Mouse (Mus musculus): ENCODE data around the gene Igf2r.

DNA sequence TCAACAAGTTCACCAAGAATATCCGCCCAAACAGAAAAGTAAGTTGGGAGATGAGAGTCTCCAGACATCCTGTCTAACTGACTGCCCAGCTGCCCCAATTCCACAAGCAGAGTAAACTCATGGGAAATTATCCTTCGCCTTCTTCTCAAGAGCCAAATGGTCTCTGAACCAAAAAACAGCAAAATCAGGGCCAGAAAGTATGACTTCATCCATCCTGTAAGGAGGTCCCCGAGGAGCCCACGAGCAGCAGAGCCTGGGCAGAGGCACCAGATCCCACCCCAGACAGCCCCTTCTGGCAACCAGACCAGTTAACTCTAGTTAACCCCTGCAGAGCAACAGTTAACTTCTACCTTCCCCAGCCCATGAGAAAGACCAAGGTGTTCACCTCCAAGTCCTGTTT is 29.9 kb downstream of the Igf2r start:
- no peak for TF ChIP-seq CTCF (IDR thresholded peaks at IDR 0.05; ENCODE audit: control insufficient read depth, insufficient read depth, low read length)
- no peak for TF ChIP-seq POLR2A (IDR thresholded peaks at IDR 0.05; ENCODE audit: borderline replicate concordance, control insufficient read depth, low read depth, low read length)

Data from bone marrow, adult 2 months (tissue).